Mouse (Mus musculus) lung, postnatal 0 days (tissue): ENCODE measurements around the gene Gart. TPM values are rescaled to one million over a fixed set of nuclear protein-coding genes. Genes with fewer than 3 reads are reported as not detected.
A peak's percentile ranks its signal among the peaks of the same experiment; 100 is the strongest.

Experiments
- ATAC-seq: fragments of 200-750 bp; cut with Nextera tagmentation; 2 replicates; pipeline ENCODE4 v1.8.0; 2017; ENCODE audit warnings: moderate library complexity
- DNase-seq: peaks from one replicate; pipeline ENCODE4 v3.0.0-alpha.2; 2016; ENCODE audit warnings: low spot score
- H3K27ac ChIP-seq: fragments of 300-500 bp; sonication (generic); 2 replicates; pipeline ENCODE4 v1.5.1; 2014; ENCODE audit warnings: antibody characterized with exemption, mild to moderate bottlenecking, low read length, mixed read lengths
- H3K27me3 ChIP-seq: fragments of 300-500 bp; sonication (generic); replicated peaks from 2 replicates; pipeline ENCODE4 v1.6.1; 2014; ENCODE audit warnings: low read length, mixed read lengths; ENCODE audit not compliant: insufficient read depth
- H3K36me3 ChIP-seq: fragments of 300-500 bp; sonication (generic); 2 replicates; pipeline ENCODE4 v1.6.1; 2014; ENCODE audit warnings: low read length, mixed read lengths; ENCODE audit not compliant: insufficient read depth
- H3K4me1 ChIP-seq: fragments of 300-500 bp; sonication (generic); 2 replicates; pipeline ENCODE4 v1.6.1; 2014; ENCODE audit warnings: antibody characterized with exemption, low read depth, low read length, mixed read lengths; ENCODE audit not compliant: insufficient read depth
- H3K4me2 ChIP-seq: fragments of 300-500 bp; sonication (generic); replicated peaks from 2 replicates; pipeline ENCODE4 v1.6.1; 2014; ENCODE audit warnings: low read depth, mild to moderate bottlenecking, low read length, moderate library complexity, mixed read lengths
- H3K4me3 ChIP-seq: fragments of 300-500 bp; sonication (generic); 2 replicates; pipeline ENCODE4 v1.5.1; 2014; ENCODE audit warnings: low read depth, low read length
- H3K9ac ChIP-seq: fragments of 300-500 bp; sonication (generic); replicated peaks from 2 replicates; pipeline ENCODE4 v1.6.1; 2014; ENCODE audit warnings: low read depth, mild to moderate bottlenecking
- H3K9me3 ChIP-seq: fragments of 300-500 bp; sonication (generic); 2 replicates; pipeline ENCODE4 v1.6.1; 2016; ENCODE audit warnings: low read length, mixed read lengths
- CTCF ChIP-seq: IDR thresholded peaks from 2 replicates; pipeline ENCODE4 v1.5.1; 2016; ENCODE audit warnings: antibody characterized with exemption, mild to moderate bottlenecking
- EP300 ChIP-seq: IDR thresholded peaks from 2 replicates; pipeline ENCODE4 v1.6.1; 2016; ENCODE audit warnings: antibody characterized with exemption, mild to moderate bottlenecking, control low read depth
- WGBS: fragments of 180-500 bp; shearing (Covaris S2); extraction: QIAGEN DNeasy Blood & Tissue Kit; methylation state at CpG from one replicate; pipeline ENCODE4 v1.1.7; 2014; 5-methylcytosine and 5-hydroxymethylcytosine counted together
- polyA plus RNA-seq: library from polyadenylated mRNA; unstranded; fragments of >200 nt; fragmentation: Nextera tagmentation; extraction: Ambion mirVana; gene quantifications from 2 replicates; pipeline ENCODE4 v1.2.1, GENCODE M21; 2015

Gart gene
- polyA plus RNA-seq, 1 experiment from 2014 or later = 27.3 TPM

- Histone ChIP-seq H3K27ac (no peak within 1 kb of the TSS), H3K9ac (peak within 1 kb of the TSS; percentile 56), H3K4me2 (peak within 1 kb of the TSS; percentile 88), H3K4me1 (peaks cover 6% of the 10 kb centered on the region; the same call in 1 of the 2 replicates), H3K36me3 (0 out of 2 replicates have a peak, but pooled peaks cover 10% of the 10 kb centered on the region), H3K27me3 (no peaks in the 10 kb centered on the region), H3K4me3 (peak within 1 kb of the TSS; percentile 64), H3K9me3 (no peaks in the 10 kb centered on the region)
- TF ChIP-seq CTCF = no peak
- TF ChIP-seq EP300 = no peak
- 10% methylated on average over 39 of the region's 39 CpGs for WGBS
- ATAC-seq = peak; percentile 88
- DNase-seq = peak; percentile 84
Observed at GRCm38 (mm10) chr16:91618511-91619501, 27.9 kb downstream of the Gart start, which contains the start of gene Dnajc28. Gene Dnajc28, minus strand, starts transcription at chr16:91619026.

GRCm38 (mm10) chr16:91614552-91614951 lies 32.2 kb downstream of the Gart start:
- ATAC-seq (no peak), DNase-seq (no peak)
- Histone ChIP-seq H3K27me3 (no peaks in the 10 kb centered on the region), H3K9ac (no peak overlapping the region), H3K36me3 (no peaks in the 10 kb centered on the region), H3K9me3 (no peaks in the 10 kb centered on the region), H3K27ac (no peak overlapping the region), H3K4me2 (no peak overlapping the region), H3K4me1 (peaks cover 9% of the 10 kb centered on the region; the same call in 1 of the 2 replicates), H3K4me3 (no peak overlapping the region)
- TF ChIP-seq CTCF = no peak
- no peak for TF ChIP-seq EP300
- 69% methylated on average over 6 of the region's 6 CpGs for WGBS

DNA sequence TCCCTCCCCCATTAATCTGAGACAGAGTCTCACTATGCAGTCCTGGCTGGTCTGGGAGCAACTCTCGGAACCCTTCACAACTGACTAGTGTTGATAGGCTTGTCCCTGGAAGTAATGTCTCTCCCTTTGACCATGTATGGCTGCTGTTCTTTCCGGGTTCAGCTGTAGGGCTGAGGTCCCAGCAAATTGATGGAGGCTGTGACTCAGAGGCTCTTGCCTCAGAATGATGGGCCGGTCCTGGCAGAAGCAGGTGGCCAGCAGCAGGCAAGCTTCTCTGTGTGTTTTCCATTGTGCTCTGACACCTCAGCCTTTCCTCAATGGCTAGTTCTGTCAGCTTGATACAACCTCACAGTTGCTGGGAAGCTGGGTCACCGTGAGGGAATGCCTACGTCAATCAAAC lies 34.2 kb downstream of the Gart start:
- Histone ChIP-seq H3K27me3 (no peaks in the 10 kb centered on the region), H3K9ac (no peak overlapping the region), H3K4me1 (peaks cover 3% of the 10 kb centered on the region; the same call in 1 of the 2 replicates), H3K9me3 (no peaks in the 10 kb centered on the region), H3K4me3 (no peak overlapping the region), H3K36me3 (no peaks in the 10 kb centered on the region), H3K27ac (no peak overlapping the region), H3K4me2 (no peak overlapping the region)
- 67% methylated on average over 5 of the region's 5 CpGs for WGBS
- peak; percentile 28; the same call in 1 of the 2 replicates for ATAC-seq
- no peak for TF ChIP-seq CTCF
- TF ChIP-seq EP300 = no peak
- no peak for DNase-seq

DNA sequence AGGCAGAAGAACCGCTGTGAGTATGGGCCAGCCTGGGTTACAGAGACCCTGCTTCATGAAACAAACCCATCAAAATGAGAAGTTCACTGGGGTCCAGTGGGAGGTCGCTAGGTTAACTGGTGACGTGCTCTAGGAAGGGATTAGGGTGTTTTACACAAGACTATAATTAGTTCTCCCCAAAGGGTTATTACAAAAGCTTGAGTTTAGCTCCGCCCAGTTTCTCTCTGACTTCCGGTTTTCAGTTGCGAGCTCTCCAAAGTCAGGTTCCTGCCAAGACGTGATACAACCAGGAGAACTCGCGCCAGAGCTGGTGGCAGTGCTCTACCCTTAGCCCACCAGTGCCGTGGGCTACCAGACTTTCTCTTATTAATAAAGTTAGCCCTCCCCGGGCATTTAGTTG lies 35.5 kb downstream of the Gart start:
- Histone ChIP-seq H3K4me2 (no peak overlapping the region), H3K4me1 (peaks cover 3% of the 10 kb centered on the region; the same call in 1 of the 2 replicates), H3K36me3 (no peaks in the 10 kb centered on the region), H3K9ac (no peak overlapping the region), H3K27ac (no peak overlapping the region), H3K4me3 (no peak overlapping the region), H3K27me3 (no peaks in the 10 kb centered on the region), H3K9me3 (no peaks in the 10 kb centered on the region)
- DNase-seq = peak; percentile 44
- WGBS = 53% methylated on average over 11 of the region's 11 CpGs
- no peak for ATAC-seq
- no peak for TF ChIP-seq EP300
- no peak for TF ChIP-seq CTCF

DNA sequence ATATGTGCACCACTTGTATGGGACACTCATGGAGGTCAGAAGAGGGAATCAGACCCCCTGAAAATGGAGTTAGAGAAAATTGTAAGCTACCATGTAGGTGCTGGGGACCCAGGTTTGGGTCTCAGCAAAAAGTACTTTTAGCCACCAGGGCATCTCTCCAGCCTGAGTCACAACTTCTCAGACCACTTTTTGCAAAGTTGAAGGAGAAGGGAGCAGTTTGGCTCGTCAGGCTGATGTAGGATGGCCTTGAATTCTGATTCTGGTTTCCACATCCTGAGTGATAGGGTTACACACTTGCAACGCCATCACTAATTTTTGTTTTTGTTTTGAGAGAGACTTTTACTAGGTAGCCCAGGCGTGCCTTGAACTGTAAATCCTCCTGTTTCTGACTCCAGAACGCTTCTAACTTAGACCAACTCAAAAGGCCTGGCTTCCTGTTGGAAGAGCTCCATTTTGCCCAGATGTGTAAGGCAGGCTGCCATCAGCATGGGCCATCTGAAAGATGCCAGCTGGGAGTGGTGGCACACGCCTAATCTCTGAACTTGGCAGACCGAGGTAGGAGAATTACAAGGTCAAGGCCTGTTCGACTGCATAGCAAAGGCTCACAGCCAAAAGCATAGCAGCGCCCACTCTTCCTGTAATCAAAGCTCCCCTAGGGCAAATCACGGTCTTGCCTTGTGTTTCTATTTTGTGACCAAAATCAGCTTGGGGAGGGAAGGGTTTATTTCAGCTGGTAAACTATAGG lies 37.1 kb downstream of the Gart start:
- Histone ChIP-seq H3K4me3 (no peak overlapping the region), H3K9ac (no peak overlapping the region), H3K36me3 (no peaks in the 10 kb centered on the region), H3K4me1 (peaks cover 3% of the 10 kb centered on the region; the same call in 1 of the 2 replicates), H3K4me2 (no peak overlapping the region), H3K9me3 (no peaks in the 10 kb centered on the region), H3K27me3 (no peaks in the 10 kb centered on the region), H3K27ac (no peak overlapping the region)
- ATAC-seq (no peak), DNase-seq (peak; percentile 32)
- WGBS = 41% methylated on average over 9 of the region's 9 CpGs
- TF ChIP-seq EP300 (no peak), CTCF (no peak)

DNA sequence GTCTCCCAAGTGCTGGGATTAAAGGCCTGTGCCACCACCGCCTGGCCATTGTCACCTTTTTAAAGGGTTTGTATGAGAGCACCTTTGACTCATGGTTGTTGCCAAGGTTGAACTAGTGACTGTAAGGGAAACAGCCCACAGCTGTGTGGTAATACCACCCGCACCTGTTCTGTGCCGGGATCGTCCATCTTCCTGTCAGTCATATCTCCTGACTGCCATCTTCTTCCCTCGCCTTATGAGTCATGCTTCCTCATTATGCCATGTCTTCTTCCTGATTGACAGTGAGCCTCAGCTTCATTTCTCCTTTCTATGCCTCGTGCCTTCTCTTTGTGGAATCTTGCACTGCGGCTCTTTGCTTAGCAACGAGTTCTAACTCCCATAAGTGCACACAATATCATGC lies 39.8 kb downstream of the Gart start:
- WGBS = 82% methylated on average over 8 of the region's 8 CpGs

More for the DNA sequence above, 39.8 kb downstream of the Gart start:
- Histone ChIP-seq H3K4me1 (peaks cover 3% of the 10 kb centered on the region; the same call in 1 of the 2 replicates), H3K36me3 (no peaks in the 10 kb centered on the region), H3K9ac (no peak overlapping the region), H3K27ac (no peak overlapping the region), H3K27me3 (no peaks in the 10 kb centered on the region), H3K9me3 (no peaks in the 10 kb centered on the region), H3K4me2 (no peak overlapping the region), H3K4me3 (no peak overlapping the region)
- DNase-seq (no peak), ATAC-seq (no peak)
- TF ChIP-seq CTCF (no peak), EP300 (no peak)
